Mouse (Mus musculus) embryo, embryonic 10 days (tissue): ENCODE measurements around the gene Cfd.
A peak's percentile ranks its signal among the peaks of the same experiment; 100 is the strongest.

Source experiments
- DNase-seq: peaks from one replicate; pipeline ENCODE4 v3.0.0-alpha.2; 2015; ENCODE audit warnings: low spot score

Gene Cfd

GRCm38 (mm10) chr10:79890670-79891069 lies at the start of gene Cfd:
Gene Cfd, plus strand, starts transcription at chr10:79890853.
- DNase-seq = no peak

- DNase-seq = no peak
Observed at GRCm38 (mm10) chr10:79842322-79842721, 48.3 kb upstream of the Cfd start.

DNA sequence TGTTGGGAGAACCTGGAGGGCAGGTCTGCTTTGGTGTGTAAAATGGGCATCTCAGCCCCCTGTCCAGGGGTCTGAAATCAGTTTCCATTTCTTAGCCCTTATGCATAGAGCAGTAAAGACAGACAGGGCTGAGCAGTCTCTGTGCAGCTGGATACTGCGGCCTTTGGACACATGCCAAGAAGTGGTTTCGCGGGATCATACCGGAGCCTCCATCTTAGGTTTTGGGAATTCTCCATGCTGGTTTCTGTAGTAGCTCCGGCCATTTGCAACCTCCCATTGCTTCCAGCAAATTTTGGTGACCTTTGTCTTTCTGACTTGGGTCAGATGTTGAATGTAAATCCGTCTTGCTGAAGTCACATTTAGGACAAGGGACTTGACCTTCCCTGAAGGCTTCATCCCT lies 47.2 kb upstream of the Cfd start:
- DNase-seq = no peak

DNA sequence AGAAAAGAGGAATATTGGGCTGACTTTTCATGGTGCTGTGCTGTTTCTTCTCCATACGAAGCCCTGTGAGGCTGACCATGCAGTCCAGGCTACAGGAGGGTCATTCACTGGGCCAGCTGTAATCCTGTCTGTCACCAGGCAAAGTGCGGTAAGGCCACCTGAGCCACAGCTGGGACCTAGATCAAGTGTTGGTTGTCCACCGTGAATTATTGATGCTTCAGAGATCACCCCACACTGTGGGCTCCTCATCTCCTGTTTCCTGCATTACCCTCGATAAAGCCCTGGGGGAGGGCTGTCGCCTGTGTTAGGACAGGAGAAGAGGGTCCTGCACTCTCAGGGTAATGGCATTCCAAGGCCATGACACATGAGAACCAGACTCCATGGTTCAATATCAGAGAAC lies 44.1 kb upstream of the Cfd start:
- DNase-seq = no peak

- no peak for DNase-seq
Observed at GRCm38 (mm10) chr10:79849941-79850628, 40.6 kb upstream of the Cfd start.

GRCm38 (mm10) chr10:79851653-79852052 lies 39.0 kb upstream of the Cfd start:
- DNase-seq = no peak

- no peak for DNase-seq
Observed at GRCm38 (mm10) chr10:79852107-79852789, 38.4 kb upstream of the Cfd start.

DNA sequence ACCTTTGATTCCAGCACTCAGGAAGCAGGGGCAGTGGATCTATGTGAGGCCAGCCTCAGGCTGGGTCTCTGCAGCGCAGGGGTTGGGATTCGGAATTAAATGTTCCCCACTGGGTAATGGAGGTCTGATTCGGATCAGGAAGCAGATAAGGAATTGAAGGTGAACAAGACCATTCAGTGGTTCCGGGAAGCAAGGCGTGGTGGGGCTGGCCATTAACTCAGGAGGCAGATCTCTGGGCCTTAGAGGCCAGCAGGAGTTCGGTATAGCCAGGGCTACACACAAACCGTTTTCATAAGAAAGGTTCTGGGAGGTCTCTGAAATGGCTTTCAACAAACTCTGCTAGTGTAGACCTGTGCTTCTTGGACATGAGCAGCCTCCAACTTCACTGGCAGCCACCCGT lies 37.8 kb upstream of the Cfd start:
- no peak for DNase-seq

DNA sequence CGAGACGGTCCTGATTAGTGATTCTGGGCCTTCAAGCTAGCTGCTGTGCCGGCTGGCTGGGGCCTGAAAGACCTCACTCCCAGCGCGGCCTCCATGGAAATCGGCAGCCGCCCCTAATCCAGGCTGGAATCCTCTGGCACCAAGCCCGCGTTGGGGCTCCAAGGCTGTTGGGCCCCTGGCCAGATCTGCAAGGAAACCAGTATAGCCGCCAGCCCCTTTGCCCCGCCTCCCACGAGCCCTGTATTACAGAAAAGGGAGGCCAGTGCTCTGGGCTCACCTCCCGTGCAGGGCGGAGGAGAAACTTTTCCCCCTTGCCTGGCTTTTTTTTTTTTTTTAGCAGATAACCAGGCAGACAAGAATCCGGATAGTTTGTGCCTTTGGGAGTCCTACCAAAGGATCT lies 37.3 kb upstream of the Cfd start:
- DNase-seq = peak; percentile 81

- DNase-seq = peak; percentile 100
Observed at GRCm38 (mm10) chr10:79853860-79854795, 36.5 kb upstream of the Cfd start, which contains the start of gene Ptbp1. Gene Ptbp1, plus strand, starts transcription at chr10:79854427.

- DNase-seq = peak; percentile 83
Observed at GRCm38 (mm10) chr10:79854801-79855541, 35.7 kb upstream of the Cfd start.

GRCm38 (mm10) chr10:79855558-79856184 lies 35.0 kb upstream of the Cfd start:
- DNase-seq = no peak

- no peak for DNase-seq
Observed at GRCm38 (mm10) chr10:79856280-79856679, 34.4 kb upstream of the Cfd start.

DNA sequence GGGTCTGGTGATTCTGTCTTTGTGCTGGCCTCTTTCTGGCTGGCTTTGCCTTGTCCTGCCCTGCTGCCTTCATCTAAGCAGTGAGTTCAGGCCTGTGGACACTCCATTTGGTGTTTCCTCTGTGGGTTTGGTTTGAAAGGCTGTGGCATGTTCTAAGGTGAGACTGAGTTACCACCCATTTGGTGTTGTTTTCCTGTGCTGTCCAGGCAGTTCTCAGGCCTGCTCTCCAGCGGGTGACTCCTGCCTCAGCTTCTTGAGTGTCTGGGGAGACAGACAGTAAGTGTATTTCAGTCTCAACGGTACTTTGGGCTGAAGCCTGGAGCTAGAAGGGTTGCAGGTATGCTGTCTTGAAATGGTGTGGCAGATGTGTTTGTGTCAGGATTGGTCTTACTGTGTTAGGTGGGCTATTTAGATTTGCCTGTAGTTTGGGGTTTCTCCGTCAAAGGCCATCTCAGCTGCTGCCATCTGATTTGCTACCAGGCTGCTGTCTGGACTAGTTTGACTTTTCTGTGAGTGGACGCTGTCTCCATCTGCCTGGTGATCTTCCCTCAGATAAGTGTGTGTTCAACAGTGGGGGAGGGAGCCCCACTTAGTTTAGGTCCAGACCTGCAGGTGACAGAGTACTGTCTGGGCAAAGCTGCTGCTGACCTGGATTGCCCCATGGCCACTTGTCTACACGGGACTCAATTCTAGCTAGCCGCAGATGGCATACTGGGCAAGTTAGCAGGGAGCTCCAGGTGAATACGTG lies 33.8 kb upstream of the Cfd start:
- no peak for DNase-seq

GRCm38 (mm10) chr10:79857452-79857811 lies 33.2 kb upstream of the Cfd start:
- DNase-seq = no peak

GRCm38 (mm10) chr10:79857894-79858293 lies 32.8 kb upstream of the Cfd start:
- DNase-seq = no peak

- no peak for DNase-seq
Observed at GRCm38 (mm10) chr10:79858416-79859074, 32.1 kb upstream of the Cfd start.

GRCm38 (mm10) chr10:79859116-79859515 lies 31.5 kb upstream of the Cfd start:
- no peak for DNase-seq

GRCm38 (mm10) chr10:79860079-79860911 lies 30.4 kb upstream of the Cfd start:
- DNase-seq = no peak
